Mouse (Mus musculus) spleen, adult 2 months (tissue): ENCODE results near the gene Gm8127.
"Not testable (repeated sequence)": the region's sequence is repeated elsewhere in the genome, so short reads cannot be mapped to it uniquely, and the experiment has no call there.

Experiments
- CTCF ChIP-seq: fragments of 200-500 bp; IDR thresholded peaks from 2 replicates; pipeline ENCODE4 v1.5.1; 2011; ENCODE audit warnings: mild to moderate bottlenecking, inconsistent platforms; ENCODE audit not compliant: insufficient read depth, insufficient read length, insufficient replicate concordance; ENCODE audit errors: extremely low read depth
- POLR2A ChIP-seq: fragments of 200-500 bp; IDR thresholded peaks from 2 replicates; pipeline ENCODE4 v1.6.1; 2011; ENCODE audit warnings: low read depth, low read length, inconsistent platforms

- TF ChIP-seq POLR2A, CTCF: not testable (repeated sequence)
Measured at GRCm38 (mm10) chr14:43319516-43319915, 25.9 kb upstream of the Gm8127 start.
